Mouse (Mus musculus) cerebellum, adult 11-12 months (tissue): Measurements from ENCODE around the gene Aoah.
A peak's percentile ranks its signal among the peaks of the same experiment; 100 is the strongest.

Source experiments
- DNase-seq: peaks from one replicate; pipeline ENCODE4 v3.0.0; 2022

The Aoah gene

GRCm38 (mm10) chr13:20793901-20794300 lies at the start of gene Aoah:
Gene Aoah, plus strand, starts transcription at chr13:20794113.
- DNase-seq = no peak

DNA sequence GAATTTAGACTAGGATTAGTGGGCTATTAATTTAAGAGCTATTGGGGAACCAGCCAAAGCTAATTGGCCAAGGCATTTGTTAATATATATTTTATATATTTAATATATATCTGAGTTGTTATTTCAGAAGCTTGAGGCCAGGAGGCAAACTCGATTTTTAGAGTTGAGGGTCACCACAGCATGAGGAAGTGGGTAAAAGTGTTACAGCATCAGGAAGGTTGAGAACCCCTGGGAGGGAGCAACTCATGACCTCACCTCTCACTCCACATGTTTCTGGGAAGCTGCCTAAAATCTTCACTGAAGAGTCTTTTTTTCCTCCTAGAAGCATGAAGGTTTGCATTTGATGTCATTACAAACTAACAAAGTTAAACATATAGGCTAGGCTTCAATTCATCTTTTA lies 39.1 kb upstream of the Aoah start:
- no peak for DNase-seq

DNA sequence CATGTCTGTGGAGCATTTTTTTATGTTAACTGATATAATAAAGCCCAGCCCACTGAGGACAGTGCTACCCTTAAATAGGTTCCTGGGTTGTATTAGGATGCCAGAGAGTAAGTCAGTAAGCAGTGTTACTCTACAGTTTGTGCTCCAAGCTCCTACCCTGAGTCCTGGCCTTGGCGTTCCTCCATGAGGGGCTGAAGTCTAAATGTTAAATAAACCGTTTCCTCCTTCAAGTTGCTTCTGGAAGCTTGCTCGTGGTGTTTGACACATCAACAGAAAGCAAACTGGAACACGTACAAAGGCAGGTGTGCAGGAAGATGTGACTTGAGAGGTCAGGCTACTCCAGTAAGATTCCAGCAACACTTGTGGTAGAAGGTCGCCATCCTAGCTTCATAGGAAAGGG lies 10.3 kb upstream of the Aoah start:
- no peak for DNase-seq

DNA sequence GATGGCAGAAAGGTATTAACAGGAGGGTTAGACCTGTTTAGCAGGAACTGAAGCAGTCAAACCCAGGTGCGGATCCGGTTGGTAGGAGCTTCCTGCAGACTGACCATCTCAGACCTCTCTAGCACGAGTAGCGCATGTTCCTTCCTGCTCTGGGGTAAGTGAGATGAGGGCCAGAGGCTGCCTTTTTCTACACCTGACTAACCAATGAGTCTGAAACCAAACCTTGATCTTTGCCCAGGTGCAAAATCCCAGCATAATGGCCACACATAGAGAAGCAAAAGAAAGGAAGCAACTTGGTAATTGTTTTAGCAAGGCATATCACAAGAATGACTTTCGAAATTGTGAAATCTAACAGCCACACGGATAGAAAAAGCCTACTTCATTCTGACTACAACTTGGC lies 9.9 kb upstream of the Aoah start:
- no peak for DNase-seq

DNA sequence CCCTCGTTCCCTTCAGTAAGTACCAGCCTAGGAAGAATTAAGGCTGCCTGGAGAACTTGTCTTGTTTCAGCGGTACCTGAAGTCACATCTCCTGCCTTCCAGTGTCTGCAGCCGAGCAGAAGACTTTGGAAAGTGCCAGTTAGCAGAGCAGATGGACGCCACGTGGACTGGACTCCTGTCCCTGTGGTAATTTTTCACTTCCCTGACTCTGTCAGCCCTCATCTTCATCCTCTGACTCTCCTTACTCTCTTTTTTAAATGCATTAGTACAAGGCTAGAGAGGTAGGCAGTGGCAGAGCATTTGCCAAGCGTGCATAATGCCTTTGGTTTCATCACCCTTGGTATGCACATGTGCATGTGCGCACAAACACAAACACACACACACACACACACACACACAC lies 8.0 kb upstream of the Aoah start:
- peak; percentile 35 for DNase-seq

DNA sequence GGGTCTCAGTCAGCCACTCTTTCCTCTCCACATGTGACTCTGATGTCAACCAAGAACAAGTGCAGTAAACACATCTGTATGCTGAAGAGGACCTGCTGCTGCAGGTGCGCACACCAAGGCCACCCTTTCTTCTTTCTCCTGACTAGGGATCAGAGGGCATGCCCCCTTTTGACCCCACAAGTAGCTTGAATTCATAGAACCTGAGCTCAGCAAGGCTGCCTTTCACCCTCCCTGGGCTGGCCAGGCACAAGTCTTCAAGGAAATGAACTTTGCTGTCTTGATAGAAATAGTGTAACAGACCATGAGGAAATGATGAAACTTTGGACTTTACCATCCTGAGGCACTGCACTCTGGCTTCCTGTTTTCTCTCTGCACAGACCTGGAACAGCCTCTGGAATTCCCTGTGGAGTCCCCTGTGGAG lies 7.1 kb upstream of the Aoah start:
- DNase-seq = no peak

DNA sequence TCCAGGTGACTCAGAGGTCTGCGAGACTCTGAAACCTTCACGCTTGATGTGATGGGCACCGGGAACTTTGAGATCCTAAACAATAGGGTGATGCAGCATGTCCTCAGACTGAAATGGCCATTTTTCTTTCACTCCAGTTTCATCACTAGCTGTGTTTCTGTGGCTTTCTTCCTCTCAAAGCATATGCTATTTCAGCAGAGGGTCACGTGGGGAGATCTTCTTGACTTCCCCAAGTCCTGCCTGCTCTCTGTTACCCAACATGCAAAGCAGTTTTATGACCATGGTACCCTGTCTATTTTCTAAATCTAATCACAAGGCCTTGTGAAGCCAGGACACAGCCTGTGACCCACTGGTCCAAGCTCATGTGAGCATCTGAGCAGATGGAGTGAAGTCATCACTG lies 6.0 kb upstream of the Aoah start:
- no peak for DNase-seq

- DNase-seq = no peak
Observed at GRCm38 (mm10) chr13:20796651-20797050, 2.7 kb downstream of the Aoah start.

DNA sequence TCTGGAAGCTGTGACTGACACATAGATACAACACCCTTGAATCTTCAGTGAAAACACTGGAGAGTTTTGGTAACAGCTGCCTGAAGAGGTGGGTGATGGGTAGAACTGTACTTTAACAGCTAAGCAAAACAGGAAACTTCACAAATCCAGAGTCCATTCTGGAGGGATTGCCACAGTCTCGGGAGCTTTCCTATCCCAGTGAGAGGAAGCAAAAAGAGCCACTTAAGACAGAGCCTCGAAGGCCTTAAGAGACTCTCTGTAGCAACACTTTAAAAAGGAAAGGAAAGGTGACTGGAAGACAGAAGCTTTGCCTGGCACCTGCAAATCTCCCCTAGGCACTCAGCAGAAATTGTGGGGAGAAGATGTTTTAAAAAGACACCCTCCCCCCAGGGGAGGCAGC lies 4.6 kb downstream of the Aoah start:
- no peak for DNase-seq

- no peak for DNase-seq
Observed at GRCm38 (mm10) chr13:20799772-20800171, 5.9 kb downstream of the Aoah start.

DNA sequence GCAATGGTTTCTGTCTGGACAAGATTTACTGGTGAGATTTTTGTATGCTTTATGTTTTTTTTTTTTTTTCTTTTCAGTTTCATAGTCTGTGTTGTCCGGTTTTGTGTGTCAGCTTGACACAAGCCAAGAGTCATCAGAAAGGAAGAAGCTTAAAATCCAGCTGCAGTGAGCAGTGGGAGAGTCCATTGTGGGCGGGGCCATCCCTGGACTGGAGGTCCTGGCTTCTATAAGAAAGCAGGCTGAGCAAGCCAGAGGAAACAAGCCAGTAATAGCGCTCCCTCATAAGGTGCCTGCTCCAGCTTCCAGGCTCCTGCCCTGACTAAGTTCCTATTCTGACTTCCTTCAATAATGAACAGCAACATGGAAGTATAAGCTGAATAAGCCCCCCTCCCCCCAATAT lies 6.7 kb downstream of the Aoah start:
- DNase-seq = no peak

DNA sequence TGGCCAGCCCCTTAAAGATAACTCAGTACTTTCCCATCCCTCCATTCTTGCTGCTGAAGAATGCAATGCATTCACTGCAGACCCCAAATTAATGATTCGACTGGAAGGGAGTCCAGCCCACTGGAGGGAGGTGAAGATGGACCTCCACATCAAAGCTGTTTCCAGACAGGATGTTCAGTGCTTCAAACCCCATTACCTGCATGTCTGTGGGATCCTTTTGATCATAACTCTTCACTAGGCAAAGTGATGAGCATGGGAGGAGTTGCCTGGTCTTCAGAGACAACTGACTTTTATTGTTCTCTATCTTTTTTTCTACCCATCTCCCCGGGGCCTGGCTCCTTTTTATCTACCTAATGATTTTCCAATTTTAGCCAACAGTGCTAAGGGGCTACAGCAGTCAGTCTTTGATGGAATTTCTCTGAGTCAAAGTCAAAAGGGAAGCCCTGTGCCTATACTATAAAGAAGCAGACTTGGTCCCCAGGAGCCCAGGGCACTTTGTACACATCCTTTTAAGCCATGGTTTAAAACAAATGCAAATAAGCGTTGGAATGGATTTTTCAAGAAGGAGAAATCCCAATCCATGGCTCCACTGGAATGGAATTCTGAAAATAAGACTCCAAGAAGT lies 18.0 kb downstream of the Aoah start:
- no peak for DNase-seq

GRCm38 (mm10) chr13:20816385-20816784 lies 22.5 kb downstream of the Aoah start:
- DNase-seq = no peak

GRCm38 (mm10) chr13:20820712-20821328 lies 26.9 kb downstream of the Aoah start:
- DNase-seq = no peak

DNA sequence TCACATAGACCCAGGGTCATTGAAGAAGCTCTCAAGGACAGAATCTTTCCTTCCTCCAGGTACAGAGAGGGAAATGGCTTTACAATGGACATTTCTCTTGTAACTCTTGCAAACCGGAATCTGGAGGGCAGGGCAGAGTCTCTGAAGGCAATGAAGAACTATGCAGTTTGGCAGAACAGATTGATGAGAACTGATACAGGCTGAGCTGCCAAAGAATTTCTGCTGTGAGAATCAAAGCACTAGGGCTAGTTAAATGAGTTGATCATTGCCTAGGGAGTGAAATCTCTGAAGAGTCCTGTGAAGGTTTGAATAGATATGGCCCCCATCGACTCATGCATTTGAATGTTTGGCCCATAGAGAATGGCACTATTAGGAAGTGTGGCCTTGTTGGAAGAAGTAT lies 34.8 kb downstream of the Aoah start:
- DNase-seq = no peak

- no peak for DNase-seq
Observed at GRCm38 (mm10) chr13:20829181-20829900, 35.4 kb downstream of the Aoah start.

- DNase-seq = no peak
Observed at GRCm38 (mm10) chr13:20855893-20856292, 62.0 kb downstream of the Aoah start.

- DNase-seq = no peak
Observed at GRCm38 (mm10) chr13:20899372-20899771, 105.5 kb downstream of the Aoah start.

DNA sequence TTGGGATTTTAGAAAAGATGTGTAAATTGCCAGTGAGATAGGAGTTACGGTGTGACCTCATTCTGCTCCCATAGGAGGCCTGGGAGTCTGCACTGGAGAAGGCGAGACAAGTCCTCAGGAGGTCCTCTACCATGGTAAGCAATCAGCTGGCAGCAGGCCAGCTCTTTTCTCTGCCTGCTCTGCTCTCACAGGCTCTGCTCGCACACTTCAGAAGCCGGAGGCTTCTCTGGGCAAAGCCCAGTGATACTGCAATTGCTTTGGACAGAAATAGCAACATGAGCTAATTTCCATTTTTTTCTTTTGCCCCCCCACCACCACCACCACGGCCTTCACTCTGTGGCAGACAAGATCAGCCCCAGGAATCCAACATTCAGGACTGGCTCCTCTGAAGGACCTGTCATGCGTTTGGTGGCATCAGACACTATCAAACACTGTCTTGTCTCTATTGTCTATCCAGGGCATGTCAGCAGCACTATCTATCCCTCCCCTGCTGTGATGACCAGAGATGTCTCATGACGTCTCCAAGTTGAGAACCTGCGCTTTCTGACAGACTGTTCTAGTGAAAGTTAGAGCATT lies 106.6 kb downstream of the Aoah start:
- peak; percentile 66 for DNase-seq

GRCm38 (mm10) chr13:20900972-20901457 lies 107.1 kb downstream of the Aoah start:
- peak; percentile 6 for DNase-seq

DNA sequence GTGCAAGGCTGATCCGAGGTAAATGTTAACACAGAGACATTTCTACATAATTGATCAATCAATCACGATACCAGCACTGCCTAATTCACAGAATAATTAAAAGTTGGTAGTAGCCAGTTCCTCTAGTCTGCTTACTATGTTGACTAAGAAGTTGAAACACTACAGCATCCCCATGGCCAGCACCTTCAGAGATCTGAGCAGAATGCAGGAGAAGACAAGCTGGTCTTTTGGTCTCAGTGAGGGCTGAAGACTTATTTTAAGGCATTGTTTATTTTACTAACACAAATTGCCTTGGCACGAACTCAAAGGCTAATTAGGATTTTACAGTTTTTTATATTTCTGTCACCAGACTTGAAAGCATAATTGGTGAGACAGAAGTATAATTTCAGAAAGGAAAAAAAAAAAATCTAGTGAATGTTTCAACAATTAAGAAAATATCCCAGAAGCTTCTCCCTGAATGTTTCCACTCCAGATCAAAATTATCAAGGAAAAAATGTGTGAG lies 107.8 kb downstream of the Aoah start:
- no peak for DNase-seq

DNA sequence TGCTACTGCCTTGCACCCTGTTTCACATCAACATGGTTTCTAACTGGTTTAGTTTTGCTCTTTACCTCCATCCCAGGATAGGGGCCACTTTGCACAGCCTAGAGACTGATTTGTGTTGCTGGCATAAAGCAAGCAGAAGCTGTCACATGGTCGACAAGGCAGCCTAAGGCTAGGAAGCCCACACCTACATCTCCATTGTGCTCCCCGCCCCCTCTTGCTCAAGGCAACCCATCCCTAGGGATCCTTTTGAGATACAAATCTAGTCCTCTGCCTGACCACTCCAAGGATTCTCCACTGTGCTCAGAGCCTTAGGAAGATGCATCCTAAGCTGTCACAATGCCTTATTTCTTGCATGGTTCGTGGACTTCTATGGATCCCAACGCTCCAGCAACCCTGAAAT lies 110.2 kb downstream of the Aoah start:
- DNase-seq = no peak

- DNase-seq = no peak
Observed at GRCm38 (mm10) chr13:20905195-20905594, 111.3 kb downstream of the Aoah start.
